Mouse (Mus musculus) embryonic facial prominence, embryonic 14.5 days (tissue): ENCODE data around the gene Ap1g1. TPM values are rescaled to one million over a fixed set of nuclear protein-coding genes. Genes with fewer than 3 reads are reported as not detected.

Experiments used
- ATAC-seq: fragments of 200-750 bp; cut with Nextera tagmentation; 2 replicates; pipeline ENCODE4 v1.8.0; 2017; ENCODE audit warnings: low read depth, moderate number of reproducible peaks, moderate TSS enrichment
- DNase-seq: peaks from one replicate; pipeline ENCODE4 v3.0.0-alpha.2; 2015; ENCODE audit warnings: low spot score
- H3K27ac ChIP-seq: fragments of 300-500 bp; sonication (generic); replicated peaks from 2 replicates; pipeline ENCODE4 v1.5.1; 2014; ENCODE audit warnings: low read depth, mild to moderate bottlenecking, low read length, moderate library complexity
- H3K27me3 ChIP-seq: fragments of 300-500 bp; sonication (generic); replicated peaks from 2 replicates; pipeline ENCODE4 v1.6.1; 2014; ENCODE audit warnings: low read length; ENCODE audit not compliant: control insufficient read depth, insufficient read depth
- H3K36me3 ChIP-seq: fragments of 300-500 bp; sonication (generic); 2 replicates; pipeline ENCODE4 v1.6.1; 2014; ENCODE audit warnings: low read length, mixed read lengths; ENCODE audit not compliant: control insufficient read depth, insufficient read depth
- H3K4me1 ChIP-seq: fragments of 300-500 bp; sonication (generic); 2 replicates; pipeline ENCODE4 v1.6.1; 2014; ENCODE audit warnings: antibody characterized with exemption, low read length; ENCODE audit not compliant: control insufficient read depth, insufficient read depth
- H3K4me2 ChIP-seq: fragments of 300-500 bp; sonication (generic); 2 replicates; pipeline ENCODE4 v1.6.1; 2014; ENCODE audit warnings: low read depth, mild to moderate bottlenecking, low read length, moderate library complexity, mixed read lengths
- H3K4me3 ChIP-seq: fragments of 300-500 bp; sonication (generic); 2 replicates; pipeline ENCODE4 v1.5.1; 2014; ENCODE audit warnings: low read depth, mild to moderate bottlenecking, low read length
- H3K9ac ChIP-seq: fragments of 300-500 bp; sonication (generic); 2 replicates; pipeline ENCODE4 v1.6.1; 2014; ENCODE audit warnings: low read depth, mild to moderate bottlenecking, low read length, moderate library complexity, mixed read lengths
- H3K9me3 ChIP-seq: fragments of 300-500 bp; sonication (generic); 2 replicates; pipeline ENCODE4 v1.6.1; 2016; ENCODE audit warnings: low read length; ENCODE audit not compliant: control insufficient read depth
- WGBS: fragments of 180-500 bp; shearing (Covaris S2); extraction: QIAGEN DNeasy Blood & Tissue Kit; methylation state at CpG from one replicate; pipeline ENCODE4 v1.1.7; 2014; 5-methylcytosine and 5-hydroxymethylcytosine counted together
- polyA plus RNA-seq: library from polyadenylated mRNA; unstranded; fragments of >200 nt; fragmentation: Nextera tagmentation; extraction: Ambion mirVana; gene quantifications from 2 replicates; pipeline ENCODE4 v1.2.1, GENCODE M21; 2014

The Ap1g1 gene
- 34.0 and 38.4 TPM in 2 replicates for polyA plus RNA-seq

DNA sequence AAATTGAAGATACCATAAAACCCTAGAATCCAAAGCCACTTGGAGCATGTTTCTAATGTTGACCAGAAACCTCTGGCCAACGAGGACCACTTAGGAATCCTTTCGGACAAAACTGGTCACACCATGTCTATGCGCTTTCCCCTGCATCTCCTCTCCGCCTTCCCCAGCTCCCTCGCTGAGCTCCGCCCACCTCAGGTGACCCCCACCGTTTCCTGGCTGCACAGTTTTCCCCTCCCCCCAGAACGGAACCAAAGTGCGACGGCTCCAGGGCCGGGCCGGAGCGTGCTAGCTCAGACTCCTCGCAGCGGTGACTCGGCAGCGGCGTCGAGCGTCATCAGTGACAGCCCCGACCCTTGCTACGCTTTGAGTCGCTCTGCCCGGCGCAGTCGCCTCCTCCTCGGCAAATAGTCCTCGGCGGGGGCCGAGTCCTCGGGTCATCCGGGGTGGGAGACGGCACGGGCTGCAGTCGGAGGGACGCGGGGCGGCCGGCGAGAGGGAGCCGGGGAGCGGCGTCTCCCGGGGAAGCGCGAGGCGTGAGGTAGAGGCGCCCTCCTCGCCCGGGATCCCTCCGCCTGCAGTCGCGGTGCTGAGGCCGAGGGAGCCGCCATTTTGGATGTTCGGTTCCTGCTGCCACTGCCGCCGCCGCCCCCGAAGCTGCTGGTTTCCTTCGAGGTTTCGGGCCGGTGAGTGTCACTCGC lies at the start of gene Ap1g1:
Gene Ap1g1 (plus strand): TSS at position 275 of the 698 bp plus-strand sequence.
- DNase-seq = peak; percentile 99
- Histone ChIP-seq H3K9me3 (no peaks in the 10 kb centered on the region), H3K27ac (peak within 1 kb of the TSS; percentile 98), H3K36me3 (no peaks in the 10 kb centered on the region), H3K4me3 (peak within 1 kb of the TSS; percentile 98), H3K4me1 (peaks cover 10% of the 10 kb centered on the region), H3K9ac (peak within 1 kb of the TSS; percentile 97), H3K4me2 (peak within 1 kb of the TSS; percentile 89), H3K27me3 (0 out of 2 replicates have a peak, but pooled peaks cover under 1% of the 10 kb centered on the region)
- peak; percentile 100 for ATAC-seq
- WGBS = under 1% methylated on average over 21 of the region's 64 CpGs

DNA sequence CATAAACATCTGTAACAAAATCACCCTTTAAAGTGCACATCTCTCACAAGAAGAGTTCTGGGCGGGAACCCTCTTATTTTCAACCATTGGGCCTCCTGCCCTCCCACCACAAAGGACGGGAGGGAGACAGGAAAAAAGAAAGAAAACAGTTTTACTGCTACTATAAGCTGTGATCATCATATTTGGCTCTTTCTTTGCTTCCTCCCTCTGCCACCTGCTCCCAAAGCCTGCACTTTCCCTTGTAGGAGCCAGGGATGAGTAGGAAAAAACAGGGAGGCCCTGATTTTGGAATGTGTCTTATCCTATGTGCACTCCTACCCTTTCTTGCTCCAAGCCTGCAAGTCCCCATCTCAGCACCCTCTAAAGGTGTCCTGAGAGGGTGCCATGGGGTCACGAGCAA lies 47.3 kb upstream of the Ap1g1 start:
- ATAC-seq (no peak), DNase-seq (no peak)
- peaks cover 78% of the 10 kb centered on the region for H3K36me3 ChIP-seq
- no peak overlapping the region for H3K9ac ChIP-seq
- WGBS = 79% methylated on average over 3 of the region's 3 CpGs
- H3K4me3 ChIP-seq = no peak overlapping the region
- H3K27me3 ChIP-seq = no peaks in the 10 kb centered on the region
- H3K4me1 ChIP-seq = peaks cover 4% of the 10 kb centered on the region
- H3K9me3 ChIP-seq = no peaks in the 10 kb centered on the region
- H3K27ac ChIP-seq = no peak overlapping the region
- no peak overlapping the region for H3K4me2 ChIP-seq

DNA sequence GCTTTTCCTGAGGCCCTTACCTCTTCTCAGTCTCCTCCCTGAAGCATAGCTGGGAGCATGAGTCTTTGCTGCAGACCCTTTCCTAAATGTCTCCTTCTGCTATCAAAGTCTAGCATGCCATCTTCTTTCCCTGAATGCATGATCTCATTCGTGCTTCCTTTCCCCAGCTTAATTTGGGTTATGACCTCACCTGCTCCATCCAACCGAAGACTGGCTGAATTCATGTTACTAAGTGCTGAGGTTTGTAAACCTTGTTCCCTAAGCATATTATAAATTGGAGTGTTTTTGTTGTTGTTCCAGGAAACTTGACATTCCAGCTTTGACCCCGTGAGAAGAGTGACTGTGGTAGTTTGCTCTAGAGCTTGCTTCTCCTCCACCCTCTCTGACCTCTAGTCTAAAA lies 44.3 kb upstream of the Ap1g1 start:
- DNase-seq (no peak), ATAC-seq (no peak)
- Histone ChIP-seq H3K9ac (no peak overlapping the region), H3K27me3 (no peaks in the 10 kb centered on the region), H3K4me1 (peaks cover 10% of the 10 kb centered on the region), H3K4me3 (no peak overlapping the region), H3K36me3 (peaks cover 54% of the 10 kb centered on the region), H3K27ac (no peak overlapping the region), H3K4me2 (no peak overlapping the region), H3K9me3 (no peaks in the 10 kb centered on the region)
- WGBS = 89% methylated on average over 3 of the region's 3 CpGs

DNA sequence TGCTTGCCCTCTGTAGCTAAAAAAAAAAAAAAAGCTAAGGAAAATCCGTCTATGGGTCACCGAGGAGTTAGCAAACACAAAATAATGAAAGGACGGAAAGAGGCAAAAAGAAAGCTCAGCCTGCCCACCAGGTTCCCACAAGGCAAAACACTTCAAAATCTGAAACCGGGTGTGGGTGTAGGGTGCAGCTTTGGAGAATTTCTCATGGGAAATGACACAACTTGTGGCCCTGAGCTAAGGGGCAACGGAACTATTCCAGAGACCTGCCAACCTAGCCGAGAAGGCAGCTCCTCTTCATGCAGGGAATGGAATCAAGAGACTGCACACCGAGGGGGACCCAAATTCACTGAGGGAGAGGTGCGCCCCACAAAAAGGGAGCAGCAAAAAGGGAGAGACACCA lies 41.5 kb upstream of the Ap1g1 start:
- Histone ChIP-seq H3K4me1 (peaks cover 10% of the 10 kb centered on the region), H3K4me2 (peak overlapping the region; percentile 96), H3K9me3 (no peaks in the 10 kb centered on the region), H3K27ac (0 out of 2 replicates have a peak overlapping the region, but pooled peaks have one; percentile 65), H3K27me3 (no peaks in the 10 kb centered on the region), H3K9ac (peak overlapping the region; percentile 98), H3K4me3 (peak overlapping the region; percentile 98), H3K36me3 (peaks cover 28% of the 10 kb centered on the region)
- ATAC-seq (no peak), DNase-seq (no peak)
- WGBS = 7% methylated on average over 8 of the region's 8 CpGs

DNA sequence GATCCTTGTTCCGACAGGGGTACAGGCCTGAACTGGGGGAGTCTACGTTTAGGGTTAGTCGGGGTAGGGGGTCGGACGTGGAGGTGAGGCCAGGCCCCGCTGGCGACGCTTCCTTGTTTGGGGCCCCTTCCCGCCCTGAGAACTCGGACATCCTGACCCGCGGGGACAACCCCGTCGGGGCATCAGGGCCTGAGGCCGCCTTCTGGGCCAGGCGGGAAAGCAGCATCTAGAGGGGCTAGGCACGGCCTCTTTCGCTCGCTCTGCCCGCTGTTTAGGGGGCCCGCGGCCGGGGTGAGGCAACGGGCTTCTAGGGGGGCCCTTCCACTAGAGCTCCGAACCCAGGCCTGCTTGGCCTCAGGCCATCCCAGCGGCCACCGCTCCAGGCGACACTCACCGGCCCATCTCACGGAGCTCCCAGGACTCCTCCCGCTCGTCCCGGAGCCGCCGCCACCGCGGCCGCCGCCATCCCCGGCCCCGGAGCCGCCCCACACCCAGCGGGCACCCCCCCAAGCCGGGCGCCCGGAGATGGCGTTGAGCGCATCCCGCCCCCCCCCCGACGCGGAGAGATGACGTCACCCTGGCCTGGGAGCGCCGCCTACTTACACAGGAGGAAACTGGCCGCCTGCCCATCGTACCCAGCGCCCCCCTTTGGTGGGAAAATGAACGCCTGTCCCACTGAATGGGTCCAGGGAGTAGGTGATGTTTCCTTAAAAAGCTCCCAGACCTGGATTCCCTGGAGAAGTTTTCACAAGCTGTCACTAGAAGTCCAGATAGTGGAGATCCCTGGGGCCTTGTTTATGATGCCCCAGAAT lies 40.9 kb upstream of the Ap1g1 start, which contains the start of gene Atxn1l:
Gene Atxn1l (minus strand): TSS at position 503 of the 812 bp plus-strand sequence.
- WGBS = under 1% methylated on average over 33 of the region's 59 CpGs
- ATAC-seq (peak; percentile 82), DNase-seq (peak; percentile 78)
- no peaks in the 10 kb centered on the region for H3K9me3 ChIP-seq
- H3K9ac ChIP-seq = peak within 1 kb of the TSS; percentile 98
- H3K27me3 ChIP-seq = no peaks in the 10 kb centered on the region
- H3K4me2 ChIP-seq = peak within 1 kb of the TSS; percentile 96
- H3K4me1 ChIP-seq = peaks cover 10% of the 10 kb centered on the region
- H3K4me3 ChIP-seq = peak within 1 kb of the TSS; percentile 98
- H3K36me3 ChIP-seq = peaks cover 22% of the 10 kb centered on the region
- H3K27ac ChIP-seq = peak within 1 kb of the TSS; percentile 65; the same call in 1 of the 2 replicates

DNA sequence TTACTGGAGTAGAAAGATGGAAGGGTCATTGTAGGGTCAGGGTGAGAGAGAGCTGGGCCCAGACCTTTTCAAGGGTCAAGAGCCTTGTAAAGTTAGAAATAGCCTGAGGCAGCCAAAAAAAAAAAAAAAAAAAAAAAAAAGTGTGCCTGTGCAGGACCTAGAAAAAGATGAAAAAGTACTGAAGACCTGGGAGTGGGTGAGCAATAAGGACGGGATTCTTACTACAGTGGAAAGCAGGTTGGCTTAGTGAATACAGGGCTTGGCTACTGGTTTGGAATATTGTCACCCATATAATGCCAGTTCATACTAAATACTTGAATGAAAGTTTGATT lies 40.3 kb upstream of the Ap1g1 start:
- Histone ChIP-seq H3K4me1 (peaks cover 10% of the 10 kb centered on the region), H3K27me3 (no peaks in the 10 kb centered on the region), H3K27ac (peak overlapping the region; percentile 65; the same call in 1 of the 2 replicates), H3K4me2 (peak overlapping the region; percentile 96), H3K9me3 (no peaks in the 10 kb centered on the region), H3K9ac (peak overlapping the region; percentile 98), H3K36me3 (peaks cover 16% of the 10 kb centered on the region), H3K4me3 (peak overlapping the region; percentile 98)
- WGBS = 73% methylated on average over 1 of the region's 1 CpGs
- ATAC-seq (no peak; the same call in 1 of the 2 replicates), DNase-seq (no peak)

DNA sequence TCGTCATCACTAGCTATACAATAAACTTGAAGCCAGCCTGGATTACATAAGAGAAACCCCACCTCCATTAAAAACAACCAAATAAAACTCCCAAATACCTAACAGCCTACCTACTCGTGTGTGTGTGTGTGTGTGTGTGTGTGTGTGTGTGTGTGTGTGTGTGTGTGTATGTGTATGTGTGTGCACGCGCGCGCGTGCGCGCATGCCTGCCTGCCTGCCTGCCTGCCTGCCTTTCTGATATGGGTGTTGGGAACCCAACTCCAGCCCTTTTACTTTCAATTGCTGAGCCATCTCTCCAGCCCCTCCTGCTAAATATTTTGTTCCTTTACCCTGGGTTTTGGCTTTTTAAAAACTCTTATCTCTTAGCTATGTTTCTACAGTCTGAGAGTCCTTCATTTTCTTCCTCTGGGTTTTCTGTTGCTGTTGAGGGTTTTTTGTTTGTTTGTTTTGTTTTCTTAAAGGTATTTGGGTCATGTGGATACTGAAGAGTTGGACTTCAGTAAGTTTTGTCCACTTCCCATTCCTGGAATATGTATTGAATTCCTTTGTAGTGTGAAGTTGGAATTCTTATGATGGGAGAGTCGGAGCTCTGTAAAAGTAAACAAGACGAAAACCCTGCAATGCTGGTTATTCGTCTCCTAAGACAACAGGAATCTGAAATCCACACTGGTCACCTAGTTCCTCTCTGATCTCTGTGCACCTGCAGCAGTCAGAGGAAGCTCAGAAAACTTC lies 30.7 kb upstream of the Ap1g1 start:
- ATAC-seq (no peak), DNase-seq (no peak)
- no peaks in the 10 kb centered on the region for H3K36me3 ChIP-seq
- H3K4me2 ChIP-seq = no peak overlapping the region
- WGBS = 89% methylated on average over 10 of the region's 12 CpGs
- no peak overlapping the region for H3K27ac ChIP-seq
- no peaks in the 10 kb centered on the region for H3K9me3 ChIP-seq
- no peaks in the 10 kb centered on the region for H3K4me1 ChIP-seq
- no peak overlapping the region for H3K4me3 ChIP-seq
- no peak overlapping the region for H3K9ac ChIP-seq
- no peaks in the 10 kb centered on the region for H3K27me3 ChIP-seq

DNA sequence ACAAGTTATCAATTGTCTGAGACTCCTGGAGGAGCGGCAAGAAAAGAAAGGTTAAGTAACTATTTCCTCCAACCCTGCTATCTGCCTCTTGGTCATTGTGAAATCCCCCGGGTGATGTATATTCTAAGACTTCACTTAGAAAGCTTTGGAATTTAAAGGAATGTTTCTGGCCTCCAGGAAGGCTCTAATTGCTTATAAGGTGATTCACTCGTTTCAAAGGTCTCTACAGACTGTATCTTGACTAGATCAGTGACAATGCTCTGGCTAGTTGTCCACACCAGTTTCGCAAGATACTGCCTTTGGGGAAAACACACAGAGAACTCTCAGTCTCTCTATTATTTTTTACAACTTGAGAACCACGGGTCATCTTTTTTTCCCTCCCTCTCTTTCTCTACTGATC lies 28.1 kb upstream of the Ap1g1 start:
- no peaks in the 10 kb centered on the region for H3K4me1 ChIP-seq
- H3K9me3 ChIP-seq = no peaks in the 10 kb centered on the region
- ATAC-seq = no peak
- no peak overlapping the region for H3K4me3 ChIP-seq
- H3K36me3 ChIP-seq = no peaks in the 10 kb centered on the region
- H3K27ac ChIP-seq = no peak overlapping the region
- WGBS = 52% methylated on average over 5 of the region's 5 CpGs
- no peak for DNase-seq
- no peak overlapping the region for H3K4me2 ChIP-seq
- H3K9ac ChIP-seq = no peak overlapping the region
- H3K27me3 ChIP-seq = no peaks in the 10 kb centered on the region
